In genomic region chr17:9751348-9752170, GRCm38 (mm10) we compare ENCODE assay signal across 15 mouse cellular contexts.
DNase-seq lines count a peak whose midpoint lies in the region; ATAC-seq and TF ChIP-seq lines count a peak whose summit lies in the region.
"Had no signal": no experiment of that assay in that cellular context is flagged by ENCODE, and none has a peak within 500 bp of the region (broad histone marks: within the 10 kb centered on the region; RNA-seq: fewer than 3 reads in every experiment).

No protein-coding gene starts in this region.

- peak; percentile 84 for ATAC-seq in hindbrain, postnatal 0 days
- ATAC-seq in neutrophil, adult 5-6 weeks (ENCODE audit: extremely low read depth, insufficient number of reproducible peaks, low FRiP score, poor library complexity, severe bottlenecking): 0 out of 2 replicates have a peak, but pooled peaks have one; percentile 23
- no peak for ATAC-seq in liver, postnatal 0 days
- ATAC-seq: intestine, embryonic 15.5 days had no signal

- H3K27me3 ChIP-seq in hindbrain, postnatal 0 days (ENCODE audit: insufficient read depth, low read length): no peaks in the 10 kb centered on the region
- 0 out of 2 replicates have a peak, but pooled peaks cover 3% of the 10 kb centered on the region for H3K27me3 ChIP-seq in liver, postnatal 0 days (ENCODE audit: insufficient read depth, low read length)
- H3K27me3 ChIP-seq: intestine, embryonic 15.5 days; limb, embryonic 12.5 days; liver, embryonic 15.5 days had no signal

- no peaks in the 10 kb centered on the region for H3K9me3 ChIP-seq in hindbrain, postnatal 0 days (ENCODE audit: low read length)
- no peaks in the 10 kb centered on the region for H3K9me3 ChIP-seq in liver, postnatal 0 days (ENCODE audit: low read length)
- H3K9me3 ChIP-seq: intestine, embryonic 15.5 days; limb, embryonic 12.5 days; liver, embryonic 15.5 days had no signal

- no peaks in the 10 kb centered on the region for H3K36me3 ChIP-seq in hindbrain, postnatal 0 days (ENCODE audit: insufficient read depth, low read length)
- H3K36me3 ChIP-seq in liver, postnatal 0 days (replicated peaks; ENCODE audit: insufficient read depth, low read length): no peaks in the 10 kb centered on the region
- H3K36me3 ChIP-seq: G1E; intestine, embryonic 15.5 days; limb, embryonic 12.5 days; liver, embryonic 15.5 days had no signal

- intact Hi-C loops in heart, postnatal 36 days (cut with DNase I): loop anchor here (5.0 to 10.0 kb wide), 2 partner anchors 996 to 1313 kb away; no protein-coding TSS in a partner anchor

- H3K4me3 ChIP-seq in hindbrain, postnatal 0 days (ENCODE audit: low read length): no peak overlapping the region
- no peak overlapping the region for H3K4me3 ChIP-seq in liver, postnatal 0 days (ENCODE audit: low read depth, low read length)
- H3K4me3 ChIP-seq: intestine, embryonic 15.5 days; limb, embryonic 12.5 days; liver, embryonic 15.5 days had no signal

- H3K4me1 ChIP-seq in hindbrain, postnatal 0 days (ENCODE audit: insufficient read depth, low read length): peaks cover 6% of the 10 kb centered on the region; the same call in 1 of the 2 replicates
- H3K4me1 ChIP-seq in liver, postnatal 0 days (ENCODE audit: insufficient read depth): no peaks in the 10 kb centered on the region
- H3K4me1 ChIP-seq: intestine, embryonic 15.5 days; limb, embryonic 12.5 days; liver, embryonic 15.5 days had no signal

- WGBS in hindbrain, postnatal 0 days: 35% methylated on average over 13 of the region's 13 CpGs
- WGBS in liver, postnatal 0 days (ENCODE audit: insufficient replicate concordance): 59% methylated on average over 13 of the region's 13 CpGs

- H3K4me2 ChIP-seq in hindbrain, postnatal 0 days (ENCODE audit: low read depth, low read length): no peak overlapping the region
- H3K4me2 ChIP-seq in liver, postnatal 0 days (ENCODE audit: low read depth, low read length): no peak overlapping the region
- H3K4me2 ChIP-seq: intestine, embryonic 15.5 days; limb, embryonic 12.5 days; liver, embryonic 15.5 days had no signal

- DNase-seq in heart, adult 11 months: peak; percentile 64
- no peak for DNase-seq in heart, postnatal 36 days
- DNase-seq in brain, adult 2 months (ENCODE audit: low read depth, low spot score): peak; percentile 49
- peak; percentile 62 for DNase-seq in hindbrain, postnatal 0 days (ENCODE audit: low spot score)
- DNase-seq in liver, postnatal 0 days: no peak
- DNase-seq in testis, postnatal 10 days (ENCODE audit: low spot score): no peak
- DNase-seq: cerebellum, adult 11 months; heart, adult 18-20 months; kidney, postnatal 36 days; thymus, postnatal 4 days had no signal

- no peak for TF ChIP-seq EP300 in liver, postnatal 0 days (IDR thresholded peaks at IDR 0.05; ENCODE audit: low read depth)

- H3K27ac ChIP-seq in hindbrain, postnatal 0 days: peak overlapping the region; percentile 46
- H3K27ac ChIP-seq in liver, postnatal 0 days (ENCODE audit: low read depth): no peak overlapping the region
- H3K27ac ChIP-seq: intestine, embryonic 15.5 days; limb, embryonic 12.5 days; liver, embryonic 15.5 days had no signal

- no peak overlapping the region for H3K9ac ChIP-seq in hindbrain, postnatal 0 days (replicated peaks; ENCODE audit: low read length)
- H3K9ac ChIP-seq in liver, postnatal 0 days (replicated peaks): no peak overlapping the region
- H3K9ac ChIP-seq: intestine, embryonic 15.5 days; limb, embryonic 12.5 days; liver, embryonic 15.5 days had no signal

- TF ChIP-seq CTCF in hindbrain, postnatal 0 days (IDR thresholded peaks at IDR 0.05; ENCODE audit: low read depth): no peak
- TF ChIP-seq CTCF in liver, postnatal 0 days (IDR thresholded peaks at IDR 0.05; ENCODE audit: low read depth): no peak

Comparison
In these comparisons a context has a peak if more than half of its experiments do, and no peak if none do; other contexts are left out.
1. DNase-seq: peak in heart, adult 11 months (single experiment), brain, adult 2 months (single experiment) and hindbrain, postnatal 0 days (single experiment); none in heart, postnatal 36 days (0 of 2), liver, postnatal 0 days (single experiment) and testis, postnatal 10 days (single experiment).